Mouse (Mus musculus): ENCODE measurements at regions not wholly inside any gene's neighbourhood (a gene's known extent, or its start where the extent isn't known, plus 50 kb on each side); places are given as distances from the start of the nearest gene placed in this dataset. TPM values are rescaled to one million over a fixed set of nuclear protein-coding genes. Genes with fewer than 3 reads are reported as not detected.

DNA sequence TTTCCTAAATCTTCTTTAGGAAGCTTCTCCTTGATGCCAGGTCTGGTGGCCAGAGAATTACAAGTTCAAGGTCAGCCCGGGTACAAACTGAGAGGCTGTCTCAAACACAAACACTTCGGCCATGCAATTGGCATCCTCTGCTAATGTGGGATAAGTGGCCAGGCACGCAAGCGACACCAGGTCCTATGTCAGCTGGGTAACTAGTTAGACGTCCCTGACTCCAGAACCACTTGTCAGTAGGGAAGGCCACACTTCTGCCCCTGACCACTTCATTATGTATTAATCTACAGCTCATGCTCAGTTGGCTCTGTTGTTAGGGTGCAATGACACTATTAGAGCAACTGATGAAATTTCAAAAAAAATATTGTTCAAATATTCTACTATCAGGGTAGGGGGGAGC, 149.5 kb upstream of the Tshz3 start:
- ATAC-seq (ENCODE audit: low FRiP score, low read depth) = no peak

DNA sequence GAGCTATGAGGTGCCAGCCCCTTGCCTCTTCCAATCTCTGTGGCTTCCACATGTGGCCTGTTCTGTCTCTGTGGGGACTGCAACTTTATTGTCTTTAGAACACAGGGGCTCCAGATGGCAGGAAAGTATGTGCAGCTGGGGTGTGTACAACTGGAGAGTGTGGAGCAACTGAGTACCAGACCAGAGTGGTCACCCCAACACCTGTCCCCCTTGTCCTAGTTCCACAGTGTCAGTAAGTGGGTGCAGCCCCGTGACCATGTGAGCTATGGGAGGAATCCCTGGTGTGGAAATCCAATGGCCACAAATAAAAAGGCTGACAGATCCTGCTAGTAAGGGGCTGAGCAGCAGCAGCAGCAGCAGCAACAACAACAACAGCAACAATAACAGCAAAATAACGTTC, 126.9 kb upstream of the Tshz3 start:
- ATAC-seq (ENCODE audit: low FRiP score, low read depth) = no peak
- no peak overlapping the region for H3K4me2 ChIP-seq
- H3K4me1 ChIP-seq (replicated peaks) = no peaks in the 10 kb centered on the region
- H3K27ac ChIP-seq (replicated peaks) = no peak overlapping the region
- H3K36me3 ChIP-seq = no peaks in the 10 kb centered on the region
- WGBS = 80% methylated on average over 2 of the region's 2 CpGs
- no peak overlapping the region for H3K9ac ChIP-seq
- no peaks in the 10 kb centered on the region for H3K27me3 ChIP-seq
- H3K4me3 ChIP-seq = no peak overlapping the region
- H3K9me3 ChIP-seq = no peaks in the 10 kb centered on the region

More for the DNA sequence above, 149.5 kb upstream of the Tshz3 start:
- Histone ChIP-seq H3K9ac (no peak overlapping the region), H3K27me3 (no peaks in the 10 kb centered on the region), H3K27ac (replicated peaks) (no peak overlapping the region), H3K4me3 (no peak overlapping the region), H3K4me2 (no peak overlapping the region), H3K36me3 (no peaks in the 10 kb centered on the region), H3K9me3 (no peaks in the 10 kb centered on the region), H3K4me1 (replicated peaks) (no peaks in the 10 kb centered on the region)
- WGBS = 78% methylated on average over 5 of the region's 5 CpGs

DNA sequence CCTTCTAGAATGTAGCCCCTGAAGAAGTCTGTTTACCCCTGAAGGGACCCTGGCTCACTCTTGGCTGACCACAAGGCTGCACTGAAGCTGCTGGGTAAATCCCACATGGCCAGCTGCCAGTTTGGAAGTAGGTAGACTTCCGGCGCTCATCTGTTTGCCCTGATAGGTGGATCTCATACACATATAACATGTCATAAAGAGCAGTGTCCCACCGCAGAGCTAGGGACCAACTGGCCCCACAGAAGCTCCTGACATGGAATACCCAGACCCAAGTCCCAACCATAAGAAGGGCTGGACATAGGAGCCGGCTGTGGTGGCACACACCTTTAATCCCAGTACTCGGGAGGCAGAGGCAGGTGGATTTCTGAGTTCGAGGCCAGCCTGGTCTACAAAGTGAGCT, 115.8 kb upstream of the Tshz3 start:
- WGBS = 95% methylated on average over 6 of the region's 6 CpGs
- no peaks in the 10 kb centered on the region for H3K4me1 ChIP-seq (replicated peaks)

DNA sequence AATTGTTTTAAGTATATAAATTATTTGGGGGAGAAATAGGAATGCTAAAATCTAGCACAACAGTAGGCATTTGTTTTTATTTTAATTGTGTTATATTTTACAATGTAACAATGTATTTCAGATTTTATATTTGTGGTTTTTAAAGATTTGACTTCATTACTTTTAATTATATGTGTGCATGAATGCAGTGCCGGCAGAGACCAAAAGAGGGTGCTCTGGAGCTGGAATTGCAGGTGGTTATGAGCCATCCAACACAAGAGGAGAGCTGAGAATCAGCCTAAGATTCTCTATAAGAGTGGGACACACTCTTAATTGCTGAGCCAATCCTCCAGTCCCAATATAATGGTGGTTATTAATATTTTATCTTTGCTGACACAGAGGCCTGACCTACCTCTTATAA, 112.9 kb upstream of the Tshz3 start:
- WGBS = 78% methylated on average over 1 of the region's 1 CpGs
- Histone ChIP-seq H3K4me3 (no peak overlapping the region), H3K9ac (no peak overlapping the region), H3K36me3 (no peaks in the 10 kb centered on the region), H3K27me3 (no peaks in the 10 kb centered on the region), H3K4me2 (no peak overlapping the region), H3K4me1 (replicated peaks) (no peaks in the 10 kb centered on the region), H3K9me3 (no peaks in the 10 kb centered on the region), H3K27ac (replicated peaks) (no peak overlapping the region)
- ATAC-seq (ENCODE audit: low FRiP score, low read depth) = no peak

More for the DNA sequence above, 115.8 kb upstream of the Tshz3 start:
- Histone ChIP-seq H3K36me3 (no peaks in the 10 kb centered on the region), H3K9me3 (no peaks in the 10 kb centered on the region), H3K4me3 (no peak overlapping the region), H3K27ac (replicated peaks) (no peak overlapping the region), H3K9ac (no peak overlapping the region), H3K27me3 (no peaks in the 10 kb centered on the region), H3K4me2 (no peak overlapping the region)
- ATAC-seq (ENCODE audit: low FRiP score, low read depth) = no peak

DNA sequence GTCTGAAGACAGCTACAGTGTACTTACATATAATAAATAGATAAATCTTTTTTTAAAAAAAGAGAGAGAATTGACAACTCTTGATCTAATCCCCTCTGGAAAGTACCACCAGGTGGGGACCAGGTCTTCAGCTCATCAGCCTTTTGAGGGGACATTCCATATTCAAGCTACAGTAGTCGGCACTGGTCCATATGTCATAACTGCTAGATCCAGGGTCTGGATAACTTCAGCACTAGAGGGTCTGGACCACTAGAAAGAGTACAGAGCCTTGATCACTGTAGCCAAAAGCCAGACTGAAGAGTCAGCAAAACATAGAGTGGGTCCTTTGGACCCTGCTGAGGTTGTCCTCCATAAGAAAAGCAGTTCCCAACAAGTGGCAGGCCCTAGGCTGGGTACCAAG, 106.4 kb upstream of the Tshz3 start:
- H3K4me1 ChIP-seq (replicated peaks) = no peaks in the 10 kb centered on the region
- no peaks in the 10 kb centered on the region for H3K9me3 ChIP-seq
- no peak overlapping the region for H3K4me2 ChIP-seq
- no peak overlapping the region for H3K9ac ChIP-seq
- 96% methylated on average over 1 of the region's 1 CpGs for WGBS
- no peak for ATAC-seq (ENCODE audit: low FRiP score, low read depth)
- H3K4me3 ChIP-seq = no peak overlapping the region
- no peaks in the 10 kb centered on the region for H3K36me3 ChIP-seq
- no peak overlapping the region for H3K27ac ChIP-seq (replicated peaks)
- H3K27me3 ChIP-seq = no peaks in the 10 kb centered on the region

DNA sequence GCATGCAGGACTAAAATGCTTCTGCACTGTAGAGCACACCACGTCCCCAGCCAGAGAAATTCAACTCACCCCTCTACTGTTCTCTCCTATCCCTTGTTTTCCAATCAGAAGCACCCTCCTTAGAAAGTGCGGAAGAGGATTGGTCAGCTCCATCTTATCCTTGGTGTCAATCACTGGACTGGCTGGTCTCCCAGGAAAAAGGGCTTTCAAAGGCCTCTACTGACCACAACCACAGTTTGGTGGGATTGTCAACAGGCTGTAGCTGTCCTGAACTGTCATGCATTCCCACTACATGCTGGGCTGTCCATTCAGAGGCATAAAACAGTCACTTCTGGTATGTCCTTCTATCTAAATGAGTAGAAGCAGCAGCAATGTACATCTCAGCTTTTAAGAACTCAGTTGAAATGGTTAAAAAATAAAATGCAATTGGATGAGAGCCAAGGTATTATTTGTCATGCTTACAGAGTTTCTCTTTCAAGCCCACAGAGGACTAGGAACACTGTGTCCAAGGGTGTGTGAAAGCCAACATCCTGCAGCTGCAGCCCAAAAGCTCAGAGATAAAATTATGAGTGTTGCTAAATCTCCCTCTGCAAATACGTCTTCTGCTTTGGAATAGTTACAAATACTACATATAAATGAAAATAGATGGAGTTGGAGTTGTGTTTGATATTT, 101.2 kb upstream of the Tshz3 start:
- Histone ChIP-seq H3K27me3 (no peaks in the 10 kb centered on the region), H3K36me3 (no peaks in the 10 kb centered on the region), H3K4me1 (replicated peaks) (no peaks in the 10 kb centered on the region), H3K4me2 (no peak overlapping the region), H3K4me3 (no peak overlapping the region), H3K27ac (replicated peaks) (no peak overlapping the region), H3K9ac (no peak overlapping the region), H3K9me3 (no peaks in the 10 kb centered on the region)
- WGBS = 86% methylated on average over 3 of the region's 3 CpGs
- no peak for ATAC-seq (ENCODE audit: low FRiP score, low read depth)

DNA sequence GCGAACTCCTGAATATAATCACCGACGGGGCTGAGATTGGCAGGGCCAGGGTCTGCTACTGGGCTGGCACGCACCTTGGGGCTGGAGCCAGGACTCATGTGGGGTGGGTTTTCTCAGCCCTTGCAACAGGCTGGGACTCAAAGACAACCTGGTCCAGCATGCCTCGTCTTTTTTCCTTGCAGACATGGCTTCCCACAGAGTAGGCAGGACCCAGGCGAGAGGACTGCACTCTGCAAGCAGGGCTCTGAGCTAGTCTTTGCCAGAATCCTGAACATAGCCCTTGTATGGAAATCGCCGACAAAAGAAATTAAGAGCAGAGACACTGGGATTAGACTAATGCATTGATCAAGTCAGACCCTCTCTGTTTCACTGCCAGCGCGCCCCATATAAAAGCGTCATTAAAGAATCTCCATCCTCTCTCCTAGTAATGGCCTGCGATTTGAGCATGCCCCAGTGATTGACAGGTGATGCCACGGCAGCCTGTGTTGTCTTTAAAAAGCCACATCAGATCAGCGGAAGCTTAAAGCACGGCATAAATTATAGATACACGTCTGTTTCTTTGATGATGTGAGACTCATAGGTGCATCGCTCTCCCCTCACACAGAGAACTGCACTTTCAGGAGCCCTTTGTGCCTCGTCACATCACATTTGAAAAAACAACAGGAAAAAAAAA, 92.8 kb upstream of the Tshz3 start:
- peak overlapping the region; percentile 9; the same call in 1 of the 2 replicates for H3K4me2 ChIP-seq
- peaks cover 15% of the 10 kb centered on the region for H3K4me1 ChIP-seq (replicated peaks)
- H3K27me3 ChIP-seq = no peaks in the 10 kb centered on the region
- H3K36me3 ChIP-seq = no peaks in the 10 kb centered on the region
- no peak overlapping the region for H3K9ac ChIP-seq
- ATAC-seq (ENCODE audit: low FRiP score, low read depth) = 0 out of 2 replicates have a peak, but pooled peaks have one; percentile 27
- H3K27ac ChIP-seq (replicated peaks) = no peak overlapping the region
- H3K4me3 ChIP-seq = no peak overlapping the region
- no peaks in the 10 kb centered on the region for H3K9me3 ChIP-seq
- 44% methylated on average over 18 of the region's 18 CpGs for WGBS

DNA sequence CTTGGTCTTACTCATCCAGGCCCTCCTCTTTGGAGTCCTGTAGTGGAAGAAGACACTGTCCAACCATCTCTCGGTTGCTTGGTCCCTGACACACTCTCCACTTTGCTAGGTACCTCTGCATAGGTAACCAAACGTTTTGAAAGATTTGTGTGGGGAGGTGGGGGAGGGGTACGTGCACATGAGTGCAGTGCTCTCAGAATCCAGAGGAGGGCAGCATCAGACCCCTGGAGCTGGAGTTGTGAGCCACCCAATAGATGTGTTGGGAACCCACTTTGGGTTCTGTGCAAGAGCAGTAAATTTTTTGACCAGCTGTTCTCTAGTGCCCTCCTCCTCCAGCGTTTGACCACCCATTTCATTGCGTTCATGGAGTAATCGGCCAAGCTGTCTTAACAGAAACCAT, 77.7 kb upstream of the Tshz3 start:
- WGBS = 69% methylated on average over 6 of the region's 6 CpGs
- Histone ChIP-seq H3K36me3 (no peaks in the 10 kb centered on the region), H3K4me1 (replicated peaks) (no peaks in the 10 kb centered on the region), H3K9ac (no peak overlapping the region), H3K27me3 (no peaks in the 10 kb centered on the region), H3K4me2 (no peak overlapping the region), H3K9me3 (no peaks in the 10 kb centered on the region), H3K4me3 (no peak overlapping the region), H3K27ac (replicated peaks) (no peak overlapping the region)
- no peak for ATAC-seq (ENCODE audit: low FRiP score, low read depth)

DNA sequence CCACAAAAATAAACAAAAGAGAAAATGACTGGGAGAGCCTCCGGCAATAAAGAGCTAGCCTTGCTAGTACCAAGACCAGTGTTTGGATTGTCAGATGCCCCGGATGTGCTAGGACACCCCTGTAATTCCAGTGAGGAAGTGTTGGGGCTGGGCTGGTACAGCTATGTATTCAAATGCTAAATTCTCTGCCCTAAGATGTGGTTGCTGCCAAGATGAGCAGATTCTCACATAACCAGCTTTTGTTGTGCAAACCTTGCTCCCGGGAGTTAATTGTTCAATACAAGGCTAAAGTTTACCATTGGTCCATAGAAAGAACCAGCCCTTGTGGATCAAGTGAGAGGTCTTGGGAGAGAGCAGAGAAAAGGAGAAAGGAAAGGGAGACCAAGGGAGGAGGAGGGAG, 53.7 kb upstream of the Tshz3 start:
- H3K9me3 ChIP-seq = no peaks in the 10 kb centered on the region
- H3K27ac ChIP-seq (replicated peaks) = no peak overlapping the region
- ATAC-seq (ENCODE audit: low FRiP score, low read depth) = no peak
- H3K27me3 ChIP-seq = no peaks in the 10 kb centered on the region
- 33% methylated on average over 3 of the region's 3 CpGs for WGBS
- H3K4me1 ChIP-seq (replicated peaks) = no peaks in the 10 kb centered on the region
- no peak overlapping the region for H3K9ac ChIP-seq
- H3K4me3 ChIP-seq = no peak overlapping the region
- H3K4me2 ChIP-seq = no peak overlapping the region
- H3K36me3 ChIP-seq = no peaks in the 10 kb centered on the region

Small RNA genes in the stretch of these regions (microRNA-seq; reads per million reads assigned to microRNA genes)
- not detected for gene Gm25247

Measured in hindbrain, embryonic 15.5 days (tissue).